Mouse (Mus musculus): Measurements from ENCODE around the gene Atxn10. TPM values are rescaled to one million over a fixed set of nuclear protein-coding genes. Genes with fewer than 3 reads are reported as not detected.
A peak's percentile ranks its signal among the peaks of the same experiment; 100 is the strongest.

The Atxn10 gene
- polyA plus RNA-seq (2012; rRNA removed): 271 and 274 TPM in 2 replicates

DNA sequence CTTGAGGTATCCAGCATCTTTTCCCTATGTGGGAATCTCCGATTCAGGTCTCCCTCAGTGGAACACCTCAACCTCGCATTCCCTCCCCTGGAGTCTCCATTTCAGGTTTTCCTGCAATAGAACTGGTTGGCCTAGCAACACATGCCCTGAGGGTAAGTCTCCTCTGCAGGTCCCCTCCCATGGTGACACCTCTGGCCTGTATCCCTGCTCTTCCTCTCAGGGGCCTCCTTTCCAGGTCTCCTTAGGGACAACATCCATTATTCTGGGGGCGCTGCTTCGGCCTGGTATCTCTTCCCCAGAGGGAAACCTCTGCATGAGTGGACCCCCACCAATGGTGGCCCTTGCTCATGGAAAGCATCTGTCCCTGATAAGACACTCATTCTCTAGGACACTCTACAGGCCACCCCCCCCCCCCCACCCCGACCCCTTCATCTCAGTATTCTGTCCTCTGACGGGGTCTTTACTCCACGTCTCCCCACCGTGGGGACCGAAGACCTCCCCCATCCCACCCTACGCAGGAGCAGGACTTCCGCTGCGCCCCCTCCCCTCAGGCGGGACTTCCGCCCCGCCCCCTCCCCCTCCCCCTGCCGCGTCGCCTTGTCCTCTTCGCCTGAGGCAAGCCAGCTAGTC, at the start of gene Atxn10:
Atxn10 (plus strand) TSS at position 575 of the 630 bp plus-strand sequence.
- Histone ChIP-seq H3K4me3 (replicated peaks; ENCODE audit: insufficient read depth, low read depth, low read length) (peak within 1 kb of the TSS; percentile 60), H3K27me3 (ENCODE audit: control insufficient read depth, insufficient read depth, low read length) (no peaks in the 10 kb centered on the region), H3K27ac (ENCODE audit: insufficient read depth, low read length) (peak within 1 kb of the TSS; percentile 86), H3K4me1 (ENCODE audit: control insufficient read depth, insufficient read depth, low read length) (peaks cover 3% of the 10 kb centered on the region)
- DNase-seq: peak in 1 of 2 experiments; percentile 35
- no peak for TF ChIP-seq POLR2A (IDR thresholded peaks at IDR 0.05; ENCODE audit: borderline replicate concordance, insufficient read depth, low read length)
- no peak for TF ChIP-seq CTCF (IDR thresholded peaks at IDR 0.05; ENCODE audit: borderline replicate concordance, insufficient read depth, low read depth, low read length)
- 13% methylated on average over 17 of the region's 19 CpGs for WGBS

DNA sequence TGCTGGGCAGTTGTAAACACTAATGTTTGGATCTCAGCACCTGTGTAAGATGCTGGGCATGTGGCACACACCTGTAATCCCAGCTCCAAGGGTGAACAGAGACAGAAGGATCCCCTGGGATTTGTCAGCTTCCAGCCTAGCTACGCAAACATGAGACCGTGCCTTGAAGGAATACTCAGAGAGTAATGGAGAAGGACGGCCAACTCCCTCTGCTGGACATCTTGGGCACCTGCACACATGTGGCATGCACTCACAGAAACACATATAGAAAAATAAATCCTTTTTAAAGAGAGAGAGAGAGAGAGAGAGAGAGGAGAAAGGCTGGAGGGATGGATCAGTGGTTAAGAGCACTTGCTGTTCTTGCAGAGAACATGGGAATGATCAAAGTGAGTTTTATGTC, 41.4 kb upstream of the Atxn10 start:
- 93% methylated on average over 3 of the region's 3 CpGs for WGBS
- no peak overlapping the region for H3K4me3 ChIP-seq (replicated peaks; ENCODE audit: insufficient read depth, low read depth, low read length)
- no peak for DNase-seq

GRCm38 (mm10) chr15:85295544-85295943, 40.5 kb upstream of the Atxn10 start:
- no peak overlapping the region for H3K27ac ChIP-seq (ENCODE audit: insufficient read depth, low read length)
- 77% methylated on average over 8 of the region's 8 CpGs for WGBS
- no peak for TF ChIP-seq POLR2A (IDR thresholded peaks at IDR 0.05; ENCODE audit: borderline replicate concordance, insufficient read depth, low read length)
- H3K4me3 ChIP-seq (replicated peaks; ENCODE audit: insufficient read depth, low read depth, low read length): no peak overlapping the region
- peaks cover 7% of the 10 kb centered on the region for H3K4me1 ChIP-seq (ENCODE audit: control insufficient read depth, insufficient read depth, low read length)
- no peaks in the 10 kb centered on the region for H3K27me3 ChIP-seq (ENCODE audit: control insufficient read depth, insufficient read depth, low read length)
- DNase-seq: no peak

More for the DNA sequence above, 41.4 kb upstream of the Atxn10 start:
- Histone ChIP-seq H3K27ac (ENCODE audit: insufficient read depth, low read length) (no peak overlapping the region), H3K27me3 (ENCODE audit: control insufficient read depth, insufficient read depth, low read length) (no peaks in the 10 kb centered on the region), H3K4me1 (ENCODE audit: control insufficient read depth, insufficient read depth, low read length) (peaks cover 7% of the 10 kb centered on the region)
- no peak; the same call in 1 of the 2 replicates for TF ChIP-seq CTCF (IDR thresholded peaks at IDR 0.05; ENCODE audit: borderline replicate concordance, insufficient read depth, low read depth, low read length)
- no peak for TF ChIP-seq POLR2A (IDR thresholded peaks at IDR 0.05; ENCODE audit: borderline replicate concordance, insufficient read depth, low read length)

DNA sequence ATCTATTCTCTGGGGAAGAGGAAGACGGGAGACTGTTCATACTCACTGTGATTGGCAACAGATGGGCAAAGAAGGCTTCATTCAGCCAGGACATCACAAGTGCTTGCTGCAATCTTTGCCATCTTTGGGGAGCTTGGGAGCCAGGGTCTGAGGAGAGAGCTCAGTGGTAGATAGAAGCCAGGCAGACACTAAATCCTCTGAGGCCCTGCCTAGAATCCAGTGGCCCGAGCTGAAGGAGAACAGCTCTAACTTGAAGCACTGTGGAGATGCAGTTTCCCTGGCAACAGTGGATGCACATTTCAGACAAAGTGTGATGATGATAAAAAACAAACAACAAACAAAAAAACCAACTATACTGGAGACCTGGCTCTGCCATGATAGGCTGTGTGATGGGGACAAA, 40.1 kb upstream of the Atxn10 start:
- Histone ChIP-seq H3K27me3 (ENCODE audit: control insufficient read depth, insufficient read depth, low read length) (no peaks in the 10 kb centered on the region), H3K4me3 (replicated peaks; ENCODE audit: insufficient read depth, low read depth, low read length) (no peak overlapping the region), H3K4me1 (ENCODE audit: control insufficient read depth, insufficient read depth, low read length) (peaks cover 7% of the 10 kb centered on the region), H3K27ac (ENCODE audit: insufficient read depth, low read length) (no peak overlapping the region)
- 51% methylated on average over 2 of the region's 2 CpGs for WGBS
- TF ChIP-seq POLR2A (IDR thresholded peaks at IDR 0.05; ENCODE audit: borderline replicate concordance, insufficient read depth, low read length): no peak
- no peak for TF ChIP-seq CTCF (IDR thresholded peaks at IDR 0.05; ENCODE audit: borderline replicate concordance, insufficient read depth, low read depth, low read length)
- no peak for DNase-seq

- Histone ChIP-seq H3K27me3 (ENCODE audit: control insufficient read depth, insufficient read depth, low read length) (no peaks in the 10 kb centered on the region), H3K4me1 (ENCODE audit: control insufficient read depth, insufficient read depth, low read length) (peaks cover 7% of the 10 kb centered on the region), H3K4me3 (replicated peaks; ENCODE audit: insufficient read depth, low read depth, low read length) (no peak overlapping the region), H3K27ac (ENCODE audit: insufficient read depth, low read length) (no peak overlapping the region)
- WGBS: 84% methylated on average over 3 of the region's 3 CpGs
- no peak for DNase-seq
- TF ChIP-seq POLR2A (IDR thresholded peaks at IDR 0.05; ENCODE audit: borderline replicate concordance, insufficient read depth, low read length) (no peak), CTCF (IDR thresholded peaks at IDR 0.05; ENCODE audit: borderline replicate concordance, insufficient read depth, low read depth, low read length) (no peak)
Measured at GRCm38 (mm10) chr15:85296538-85296937, 39.5 kb upstream of the Atxn10 start.

- TF ChIP-seq POLR2A (IDR thresholded peaks at IDR 0.05; ENCODE audit: borderline replicate concordance, insufficient read depth, low read length): no peak
- no peak for TF ChIP-seq CTCF (IDR thresholded peaks at IDR 0.05; ENCODE audit: borderline replicate concordance, insufficient read depth, low read depth, low read length)
- Histone ChIP-seq H3K27me3 (ENCODE audit: control insufficient read depth, insufficient read depth, low read length) (no peaks in the 10 kb centered on the region), H3K4me3 (replicated peaks; ENCODE audit: insufficient read depth, low read depth, low read length) (no peak overlapping the region), H3K27ac (ENCODE audit: insufficient read depth, low read length) (no peak overlapping the region), H3K4me1 (ENCODE audit: control insufficient read depth, insufficient read depth, low read length) (peaks cover 7% of the 10 kb centered on the region)
- no peak for DNase-seq
- 50% methylated on average over 17 of the region's 17 CpGs for WGBS
Measured at GRCm38 (mm10) chr15:85298167-85298781, 37.8 kb upstream of the Atxn10 start.

- TF ChIP-seq POLR2A (IDR thresholded peaks at IDR 0.05; ENCODE audit: borderline replicate concordance, insufficient read depth, low read length) (no peak), CTCF (IDR thresholded peaks at IDR 0.05; ENCODE audit: borderline replicate concordance, insufficient read depth, low read depth, low read length) (no peak)
- Histone ChIP-seq H3K4me1 (ENCODE audit: control insufficient read depth, insufficient read depth, low read length) (peaks cover 7% of the 10 kb centered on the region), H3K4me3 (replicated peaks; ENCODE audit: insufficient read depth, low read depth, low read length) (no peak overlapping the region), H3K27ac (ENCODE audit: insufficient read depth, low read length) (no peak overlapping the region), H3K27me3 (ENCODE audit: control insufficient read depth, insufficient read depth, low read length) (no peaks in the 10 kb centered on the region)
- 53% methylated on average over 9 of the region's 9 CpGs for WGBS
- peak in 1 of 2 experiments; percentile 26 for DNase-seq
Measured at GRCm38 (mm10) chr15:85298946-85299345, 37.1 kb upstream of the Atxn10 start.

DNA sequence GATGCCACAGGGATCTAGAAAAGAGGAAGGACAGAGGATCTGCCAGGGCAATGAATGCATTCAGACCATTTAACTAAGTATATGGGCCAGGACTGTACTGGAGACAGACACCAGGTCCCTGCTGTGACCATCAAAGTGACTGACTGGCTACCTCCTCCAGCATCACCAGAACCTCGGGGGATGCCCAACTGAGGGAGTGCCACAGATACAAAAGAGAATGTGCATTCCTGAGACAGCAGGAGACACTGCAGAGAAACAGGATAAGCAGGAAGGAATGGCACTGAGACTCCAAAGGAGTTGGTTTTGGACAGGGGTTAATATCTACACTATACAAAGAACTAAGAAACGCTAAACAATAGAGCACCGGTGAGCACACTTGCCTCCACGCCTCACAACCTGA, 32.8 kb upstream of the Atxn10 start:
- 57% methylated on average over 4 of the region's 4 CpGs for WGBS
- DNase-seq: no peak
- Histone ChIP-seq H3K4me3 (replicated peaks; ENCODE audit: insufficient read depth, low read depth, low read length) (no peak overlapping the region), H3K4me1 (ENCODE audit: control insufficient read depth, insufficient read depth, low read length) (peaks cover 7% of the 10 kb centered on the region), H3K27me3 (ENCODE audit: control insufficient read depth, insufficient read depth, low read length) (no peaks in the 10 kb centered on the region), H3K27ac (ENCODE audit: insufficient read depth, low read length) (no peak overlapping the region)
- no peak for TF ChIP-seq CTCF (IDR thresholded peaks at IDR 0.05; ENCODE audit: borderline replicate concordance, insufficient read depth, low read depth, low read length)
- TF ChIP-seq POLR2A (IDR thresholded peaks at IDR 0.05; ENCODE audit: borderline replicate concordance, insufficient read depth, low read length): no peak

All from cerebellum, adult 2 months (tissue).